31 mouse cellular contexts compared by ENCODE assay signal in the genomic region with DNA sequence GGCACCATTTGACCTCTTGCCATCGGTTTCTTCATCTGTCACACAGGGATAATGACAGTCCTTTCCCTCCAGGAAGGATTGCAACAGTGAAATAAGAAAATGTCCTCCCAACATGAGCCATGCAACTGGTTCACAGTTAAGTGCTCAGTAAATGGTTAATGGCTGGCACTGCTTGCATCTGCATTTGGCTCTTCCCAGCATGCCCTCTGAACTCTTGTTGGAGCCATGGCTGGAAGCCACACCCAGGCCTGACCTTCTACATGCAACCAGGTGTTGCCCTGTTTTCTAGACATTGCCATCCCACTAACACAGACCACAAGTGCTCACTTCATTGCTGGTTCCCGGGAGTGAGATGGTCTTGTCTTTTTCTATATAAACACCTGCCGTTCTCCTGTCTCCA. TPM values are rescaled to one million over a fixed set of nuclear protein-coding genes. Genes with fewer than 3 reads are reported as not detected.
DNase-seq lines count a peak whose midpoint lies in the region; ATAC-seq and TF ChIP-seq lines count a peak whose summit lies in the region.
"Had no signal": no experiment of that assay in that cellular context is flagged by ENCODE, and none has a peak within 500 bp of the region (broad histone marks: within the 10 kb centered on the region; RNA-seq: fewer than 3 reads in every experiment).

No protein-coding gene starts in this region.

- TF ChIP-seq EP300 in liver, postnatal 0 days (IDR thresholded peaks at IDR 0.05; ENCODE audit: low read depth): no peak

- H3K36me3 ChIP-seq in kidney, embryonic 14.5 days (ENCODE audit: control insufficient read depth, insufficient read depth, low read length): peaks cover 8% of the 10 kb centered on the region; the same call in 1 of the 2 replicates
- H3K36me3 ChIP-seq in kidney, embryonic 16.5 days (ENCODE audit: insufficient read depth, low read length): peaks cover 4% of the 10 kb centered on the region
- H3K36me3 ChIP-seq in liver, adult 2 months (ENCODE audit: control insufficient read depth, insufficient read depth, low read length): no peaks in the 10 kb centered on the region
- H3K36me3 ChIP-seq in liver, postnatal 0 days (replicated peaks; ENCODE audit: insufficient read depth, low read length): no peaks in the 10 kb centered on the region
- H3K36me3 ChIP-seq: forebrain, embryonic 15.5 days had no signal

- DNase-seq in kidney, adult 11 months: peak; percentile 38
- DNase-seq in kidney, adult 9 months: peak; percentile 65
- DNase-seq in liver, adult 2 months (ENCODE audit: extremely low read depth, low read depth, low spot score): peak; percentile 55
- DNase-seq in liver, postnatal 0 days: no peak
- no peak for DNase-seq in gastrocnemius, postnatal 25 days
- DNase-seq: adrenal gland, adult 2 months; adrenal gland, postnatal 14 days; cerebellum, adult 11 months; cerebellum, adult 2 months; cerebellum, adult 9-11 months; cerebellum, postnatal 25 days; gastrocnemius, postnatal 36 days; heart, adult 2 months; heart, postnatal 14 days had no signal

- no peak overlapping the region for H3K4me3 ChIP-seq in kidney, embryonic 14.5 days (ENCODE audit: low read length)
- H3K4me3 ChIP-seq in kidney, embryonic 16.5 days (ENCODE audit: low read length): no peak overlapping the region
- H3K4me3 ChIP-seq in liver, adult 2 months (ENCODE audit: insufficient read depth, low read depth, low read length): no peak overlapping the region
- no peak overlapping the region for H3K4me3 ChIP-seq in liver, postnatal 0 days (ENCODE audit: low read depth, low read length)
- H3K4me3 ChIP-seq: embryonic facial prominence, embryonic 12.5 days; embryonic facial prominence, embryonic 15.5 days; forebrain, embryonic 12.5 days; forebrain, embryonic 15.5 days; heart, adult 2 months; heart, embryonic 10.5 days; heart, embryonic 13.5 days; hindbrain, embryonic 12.5 days; hindbrain, embryonic 15.5 days had no signal

- ATAC-seq in kidney, embryonic 14.5 days (ENCODE audit: low FRiP score, low TSS enrichment): no peak
- ATAC-seq in kidney, embryonic 16.5 days (ENCODE audit: low FRiP score, low TSS enrichment): no peak
- no peak for ATAC-seq in liver, postnatal 0 days
- ATAC-seq: forebrain, embryonic 15.5 days; Patski had no signal

- no peak for TF ChIP-seq CTCF in liver, adult 2 months (IDR thresholded peaks at IDR 0.05; ENCODE audit: low read depth, low read length)
- no peak for TF ChIP-seq CTCF in liver, postnatal 0 days (IDR thresholded peaks at IDR 0.05; ENCODE audit: low read depth)

- WGBS in kidney, embryonic 14.5 days: 88% methylated on average over 3 of the region's 3 CpGs
- WGBS in kidney, embryonic 16.5 days: 77% methylated on average over 3 of the region's 3 CpGs
- WGBS in liver, adult 2 months: 70% methylated on average over 3 of the region's 3 CpGs
- WGBS in liver, postnatal 0 days (ENCODE audit: insufficient replicate concordance): 83% methylated on average over 3 of the region's 3 CpGs

- no peak overlapping the region for H3K27ac ChIP-seq in kidney, embryonic 14.5 days (ENCODE audit: low read depth, low read length)
- no peak overlapping the region for H3K27ac ChIP-seq in kidney, embryonic 16.5 days (ENCODE audit: low read length)
- no peak overlapping the region for H3K27ac ChIP-seq in liver, adult 2 months (replicated peaks; ENCODE audit: insufficient read depth, low read depth, low read length)
- H3K27ac ChIP-seq in liver, postnatal 0 days (ENCODE audit: low read depth): no peak overlapping the region
- H3K27ac ChIP-seq: embryonic facial prominence, embryonic 12.5 days; embryonic facial prominence, embryonic 15.5 days; forebrain, embryonic 12.5 days; forebrain, embryonic 15.5 days; heart, adult 2 months; heart, embryonic 10.5 days; heart, embryonic 13.5 days; hindbrain, embryonic 12.5 days; hindbrain, embryonic 15.5 days had no signal

- H3K79me2 ChIP-seq in liver, adult 2 months (ENCODE audit: control insufficient read depth, insufficient read depth, low read length): no peaks in the 10 kb centered on the region

- no peak overlapping the region for H3K9ac ChIP-seq in kidney, embryonic 14.5 days (ENCODE audit: low read depth, low read length)
- no peak overlapping the region for H3K9ac ChIP-seq in kidney, embryonic 16.5 days (replicated peaks; ENCODE audit: low read length)
- no peak overlapping the region for H3K9ac ChIP-seq in liver, adult 2 months (ENCODE audit: low read depth, low read length)
- H3K9ac ChIP-seq in liver, postnatal 0 days (replicated peaks): no peak overlapping the region
- H3K9ac ChIP-seq: embryonic facial prominence, embryonic 12.5 days; embryonic facial prominence, embryonic 15.5 days; forebrain, embryonic 12.5 days; forebrain, embryonic 15.5 days; heart, embryonic 13.5 days; hindbrain, embryonic 12.5 days; hindbrain, embryonic 15.5 days had no signal

- H3K27me3 ChIP-seq in kidney, embryonic 14.5 days (ENCODE audit: control insufficient read depth, insufficient read depth, low read length): peaks cover 3% of the 10 kb centered on the region; the same call in 1 of the 2 replicates
- peaks cover 4% of the 10 kb centered on the region; the same call in 1 of the 2 replicates for H3K27me3 ChIP-seq in kidney, embryonic 16.5 days (ENCODE audit: insufficient read depth, low read length)
- no peaks in the 10 kb centered on the region for H3K27me3 ChIP-seq in liver, adult 2 months (ENCODE audit: control insufficient read depth, insufficient read depth, low read length)
- H3K27me3 ChIP-seq in liver, postnatal 0 days (ENCODE audit: insufficient read depth, low read length): 0 out of 2 replicates have a peak, but pooled peaks cover 4% of the 10 kb centered on the region
- H3K27me3 ChIP-seq: embryonic facial prominence, embryonic 15.5 days; forebrain, embryonic 15.5 days; Patski had no signal

- H3K4me2 ChIP-seq in kidney, embryonic 14.5 days (replicated peaks; ENCODE audit: low read depth, low read length): no peak overlapping the region
- H3K4me2 ChIP-seq in kidney, embryonic 16.5 days (replicated peaks; ENCODE audit: low read depth, low read length): no peak overlapping the region
- no peak overlapping the region for H3K4me2 ChIP-seq in liver, postnatal 0 days (ENCODE audit: low read depth, low read length)
- H3K4me2 ChIP-seq: embryonic facial prominence, embryonic 12.5 days; embryonic facial prominence, embryonic 15.5 days; forebrain, embryonic 12.5 days; forebrain, embryonic 15.5 days; heart, embryonic 13.5 days; hindbrain, embryonic 12.5 days; hindbrain, embryonic 15.5 days had no signal

- no peaks in the 10 kb centered on the region for H3K9me3 ChIP-seq in kidney, embryonic 14.5 days (ENCODE audit: control insufficient read depth, low read length)
- no peaks in the 10 kb centered on the region for H3K9me3 ChIP-seq in kidney, embryonic 16.5 days (ENCODE audit: low read length)
- H3K9me3 ChIP-seq in liver, postnatal 0 days (ENCODE audit: low read length): no peaks in the 10 kb centered on the region
- H3K9me3 ChIP-seq: embryonic facial prominence, embryonic 12.5 days; embryonic facial prominence, embryonic 15.5 days; forebrain, embryonic 12.5 days; forebrain, embryonic 15.5 days; G1E; heart, embryonic 10.5 days; heart, embryonic 13.5 days; hindbrain, embryonic 12.5 days; hindbrain, embryonic 15.5 days had no signal

- no peak for TF ChIP-seq POLR2A in liver, adult 2 months (IDR thresholded peaks at IDR 0.05; ENCODE audit: extremely low read depth, insufficient read depth, low read length)

- peaks cover 3% of the 10 kb centered on the region; the same call in 1 of the 2 replicates for H3K4me1 ChIP-seq in kidney, embryonic 14.5 days (ENCODE audit: control insufficient read depth, insufficient read depth, low read length)
- peaks cover 3% of the 10 kb centered on the region; the same call in 1 of the 2 replicates for H3K4me1 ChIP-seq in kidney, embryonic 16.5 days (ENCODE audit: insufficient read depth, low read length)
- H3K4me1 ChIP-seq in liver, adult 2 months (ENCODE audit: control insufficient read depth, insufficient read depth, low read length): no peaks in the 10 kb centered on the region
- no peaks in the 10 kb centered on the region for H3K4me1 ChIP-seq in liver, postnatal 0 days (ENCODE audit: insufficient read depth)
- H3K4me1 ChIP-seq: forebrain, embryonic 15.5 days had no signal

RNA-seq across cellular contexts. Expression of a gene that starts 13.4 kb away (rescaled TPM):
- polyA plus RNA-seq in kidney, embryonic 14.5 days (2014; fragmentation: Nextera tagmentation; extraction: Ambion mirVana): 0.99 and 1.3 TPM in 2 replicates
- polyA plus RNA-seq in kidney, embryonic 16.5 days (2015; fragmentation: Nextera tagmentation; extraction: Ambion mirVana): 0.84 and 1.3 TPM in 2 replicates
- 1.9 and 2.0 TPM in 2 replicates for total RNA-seq in liver, adult 2 months (2014; rRNA removed)
- polyA plus RNA-seq in liver, adult 2 months (2012; rRNA removed): 7.9 and 9.9 TPM in 2 replicates
- 0.25 TPM in 1 of 2 replicates, not detected in the other for polyA plus RNA-seq in liver, postnatal 0 days (2015; fragmentation: Nextera tagmentation; extraction: Ambion mirVana)
- 1 to 10 TPM; 1.3 to 2.6 TPM for total RNA-seq in gastrocnemius, postnatal 25 days (2021)
- total RNA-seq: G1E had no signal
- polyA plus RNA-seq: heart, embryonic 10.5 days had no signal

RNA-seq across cellular contexts. Expression of a gene that starts 13.7 kb away (rescaled TPM):
- 0.55 and 1.2 TPM in 2 replicates for polyA plus RNA-seq in kidney, embryonic 14.5 days (2014; fragmentation: Nextera tagmentation; extraction: Ambion mirVana)
- 0.24 and 0.90 TPM in 2 replicates for polyA plus RNA-seq in kidney, embryonic 16.5 days (2015; fragmentation: Nextera tagmentation; extraction: Ambion mirVana)
- 0.09 and 0.27 TPM in 2 replicates for total RNA-seq in liver, adult 2 months (2014; rRNA removed)
- 0.36 and 0.46 TPM in 2 replicates for polyA plus RNA-seq in liver, adult 2 months (2012; rRNA removed)
- 0.13 TPM in 1 of 2 replicates, not detected in the other for polyA plus RNA-seq in liver, postnatal 0 days (2015; fragmentation: Nextera tagmentation; extraction: Ambion mirVana)
- under 1 TPM; 0.61 to 0.70 TPM for total RNA-seq in gastrocnemius, postnatal 25 days (2021)
- total RNA-seq: granulocyte monocyte progenitor cell, adult 5-6 weeks; hematopoietic stem cell, adult 5-6 weeks had no signal

RNA-seq across cellular contexts. Expression of a gene that starts 18.7 kb away (rescaled TPM):
- polyA plus RNA-seq in kidney, embryonic 14.5 days (2014; fragmentation: Nextera tagmentation; extraction: Ambion mirVana): not detected in 2 replicates
- 0.92 TPM in 1 of 2 replicates, not detected in the other for polyA plus RNA-seq in kidney, embryonic 16.5 days (2015; fragmentation: Nextera tagmentation; extraction: Ambion mirVana)
- 0.20 TPM in 1 of 2 replicates, not detected in the other for total RNA-seq in liver, adult 2 months (2014; rRNA removed)
- 0.26 and 0.37 TPM in 2 replicates for polyA plus RNA-seq in liver, adult 2 months (2012; rRNA removed)
- 0.07 and 0.15 TPM in 2 replicates for polyA plus RNA-seq in liver, postnatal 0 days (2015; fragmentation: Nextera tagmentation; extraction: Ambion mirVana)
- total RNA-seq in gastrocnemius, postnatal 25 days (2021): not detected
- total RNA-seq: adrenal gland, adult 2 months; adrenal gland, postnatal 14 days; adrenal gland, postnatal 4 days; common myeloid progenitor, adult 5-6 weeks; G1E; gastrocnemius, adult 8-10 months; gastrocnemius, postnatal 36 days; granulocyte monocyte progenitor cell, adult 5-6 weeks; heart, adult 2 months; heart, postnatal 14 days; hematopoietic stem cell, adult 5-6 weeks had no signal
- polyA plus RNA-seq: embryonic facial prominence, embryonic 12.5 days; forebrain, embryonic 12.5 days; forebrain, embryonic 15.5 days; G1E; hindbrain, embryonic 12.5 days; Patski had no signal

RNA-seq across cellular contexts. Expression of a gene that starts 19.1 kb away (rescaled TPM):
- polyA plus RNA-seq in kidney, embryonic 14.5 days (2014; fragmentation: Nextera tagmentation; extraction: Ambion mirVana): 2.9 and 4.6 TPM in 2 replicates
- polyA plus RNA-seq in kidney, embryonic 16.5 days (2015; fragmentation: Nextera tagmentation; extraction: Ambion mirVana): 6.6 and 7.3 TPM in 2 replicates
- total RNA-seq in liver, adult 2 months (2014; rRNA removed): 1.7 and 1.9 TPM in 2 replicates
- 6.5 and 7.1 TPM in 2 replicates for polyA plus RNA-seq in liver, adult 2 months (2012; rRNA removed)
- 0.96 and 2.1 TPM in 2 replicates for polyA plus RNA-seq in liver, postnatal 0 days (2015; fragmentation: Nextera tagmentation; extraction: Ambion mirVana)
- 1 to 10 TPM; 3.9 to 4.0 TPM for total RNA-seq in gastrocnemius, postnatal 25 days (2021)
- total RNA-seq: granulocyte monocyte progenitor cell, adult 5-6 weeks had no signal

RNA-seq across cellular contexts. Expression of a gene that starts 19.8 kb away (rescaled TPM):
- 415 and 493 TPM in 2 replicates for polyA plus RNA-seq in kidney, embryonic 14.5 days (2014; fragmentation: Nextera tagmentation; extraction: Ambion mirVana)
- 318 and 344 TPM in 2 replicates for polyA plus RNA-seq in kidney, embryonic 16.5 days (2015; fragmentation: Nextera tagmentation; extraction: Ambion mirVana)
- 30.6 and 37.5 TPM in 2 replicates for total RNA-seq in liver, adult 2 months (2014; rRNA removed)
- polyA plus RNA-seq in liver, adult 2 months (2012; rRNA removed): 97.6 and 101 TPM in 2 replicates
- 268 and 275 TPM in 2 replicates for polyA plus RNA-seq in liver, postnatal 0 days (2015; fragmentation: Nextera tagmentation; extraction: Ambion mirVana)
- total RNA-seq in gastrocnemius, postnatal 25 days (2021): 100 to 1,000 TPM; 120 to 121 TPM

Comparison
In these comparisons a context has a peak if more than half of its experiments do, and no peak if none do; other contexts are left out.
1. DNase-seq: peak in kidney, adult 11 months (single experiment), kidney, adult 9 months (single experiment) and liver, adult 2 months (single experiment); none in liver, postnatal 0 days (single experiment) and gastrocnemius, postnatal 25 days (single experiment).